Mouse (Mus musculus) bone marrow, adult 2 months (tissue): ENCODE measurements around the gene Cabin1.

Experiments used
- CTCF ChIP-seq: fragments of 200-500 bp; IDR thresholded peaks from 2 replicates; pipeline ENCODE4 v1.5.1; 2011; ENCODE audit warnings: low read length, control low read depth; ENCODE audit not compliant: control insufficient read depth, insufficient read depth
- POLR2A ChIP-seq: fragments of 200-500 bp; IDR thresholded peaks from 2 replicates; pipeline ENCODE4 v1.6.1; 2011; ENCODE audit warnings: low read depth, mild to moderate bottlenecking, control low read depth, low read length, borderline replicate concordance; ENCODE audit not compliant: control insufficient read depth

DNA sequence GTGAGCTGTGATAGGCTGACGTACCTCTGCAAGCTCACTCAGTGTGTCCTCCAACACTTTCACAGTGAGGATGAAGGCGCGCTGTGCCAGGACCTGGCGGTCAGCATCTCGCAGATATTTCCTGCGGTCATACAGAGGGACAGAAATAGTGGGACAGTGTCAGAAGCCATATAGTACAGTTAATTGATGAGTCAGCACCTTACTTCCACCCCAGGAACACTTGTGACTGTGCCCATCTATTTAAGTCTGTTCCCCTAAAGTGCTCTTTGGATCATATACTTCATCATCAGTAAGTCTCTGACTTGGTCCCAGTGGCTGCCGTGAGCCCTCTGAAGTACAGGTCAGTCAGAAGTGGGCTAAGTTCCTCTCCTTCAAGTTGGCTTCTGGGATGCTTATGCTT, 106.4 kb downstream of the Cabin1 start:
- TF ChIP-seq CTCF (no peak), POLR2A (no peak)
